Mouse (Mus musculus) c-Kit-positive CD71-negative TER-119-negative erythroid progenitor cells, embryonic 14.5 days (primary cell): ENCODE results near the gene Spata13.

Experiments
- DNase-seq: peaks from one replicate; pipeline ENCODE4 v3.0.0-alpha.2; 2013; ENCODE audit warnings: low read depth

Gene Spata13

DNA sequence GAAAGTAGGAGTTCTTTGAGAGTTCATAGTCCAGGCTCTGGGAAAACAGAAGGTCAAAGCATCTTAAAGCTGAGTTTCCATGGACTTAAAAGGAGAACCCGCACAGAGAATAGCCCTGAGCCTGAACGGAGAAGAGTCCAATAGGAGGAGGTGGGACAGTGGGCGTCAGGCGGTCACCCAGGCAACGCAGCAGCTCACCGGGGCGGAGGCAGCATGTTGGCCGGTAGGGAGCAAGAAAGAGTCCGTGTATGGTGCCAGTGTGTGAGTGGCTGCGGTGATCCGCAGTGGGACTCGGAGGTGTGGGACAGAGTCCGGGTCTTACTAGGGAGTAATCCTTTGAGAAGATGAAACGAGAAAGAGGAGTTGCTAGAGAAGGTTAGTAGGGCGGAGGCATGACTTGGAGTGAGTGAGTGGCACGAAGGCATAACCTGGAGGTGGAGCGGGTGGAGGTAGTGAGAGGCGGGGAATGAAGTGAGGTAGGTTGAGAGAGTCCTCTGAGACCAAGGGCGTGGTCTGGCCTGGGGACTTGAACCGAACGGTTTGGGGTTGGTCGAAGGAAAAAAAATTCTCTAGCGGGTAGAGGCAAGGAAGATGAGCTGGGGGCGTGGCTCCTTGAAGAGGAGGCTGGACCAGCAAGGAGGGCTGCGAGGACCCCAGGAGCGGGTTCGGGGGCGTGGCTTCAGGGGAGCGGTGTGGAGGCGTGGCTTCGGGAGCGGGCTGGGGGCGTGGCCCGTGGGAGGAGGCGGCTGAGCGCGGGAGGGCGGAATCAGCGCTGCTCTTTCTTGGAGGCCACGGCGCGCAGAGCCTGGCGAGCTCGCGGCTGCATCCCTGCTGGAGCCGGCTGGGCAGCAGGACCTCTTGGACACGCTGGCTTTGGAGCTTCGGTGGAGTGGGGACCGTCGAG, at the start of gene Spata13:
TSS of gene Spata13 (plus strand) at position 41 of the 904 bp plus-strand sequence.
- peak; percentile 66 for DNase-seq

DNA sequence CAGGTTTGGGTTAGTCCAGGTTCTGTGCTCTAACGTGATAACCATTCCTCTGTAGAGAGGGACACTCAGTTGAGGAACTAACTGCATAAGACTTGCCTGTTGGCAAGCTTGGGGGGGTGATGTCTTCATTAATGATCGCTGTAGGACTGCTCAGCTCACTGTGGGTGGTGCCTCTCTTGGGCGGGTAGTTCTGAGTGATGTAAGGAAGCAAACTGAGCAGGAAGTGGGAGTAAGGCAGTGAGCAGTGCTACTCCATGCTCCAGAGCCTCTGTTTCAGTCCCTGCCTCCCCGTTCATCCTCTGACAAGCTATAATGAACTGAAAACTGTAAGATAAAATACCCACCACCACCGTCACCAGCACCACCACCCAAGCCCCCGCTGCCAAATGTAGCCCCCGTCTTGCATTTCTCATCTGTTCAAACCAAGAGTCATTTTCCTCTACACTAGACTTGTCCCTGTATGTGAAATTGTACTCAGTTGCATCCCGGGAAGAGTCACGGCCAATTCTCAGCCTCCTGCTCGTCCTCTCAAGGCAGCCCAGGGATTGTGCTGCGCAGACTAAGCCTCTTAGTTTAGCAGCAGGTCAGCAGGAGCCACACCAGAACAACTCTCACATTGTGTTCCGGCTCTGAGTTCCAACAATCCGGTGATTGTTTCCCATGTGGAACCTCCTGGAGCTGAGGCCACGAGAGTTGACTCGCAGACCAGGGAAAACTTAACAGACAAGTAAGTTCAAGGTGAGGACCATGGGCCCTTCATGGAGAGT, 46.9 kb upstream of the Spata13 start:
- DNase-seq = no peak

GRCm38 (mm10) chr14:60589001-60589400, 44.8 kb upstream of the Spata13 start:
- DNase-seq = no peak

GRCm38 (mm10) chr14:60592339-60592738, 41.5 kb upstream of the Spata13 start:
- DNase-seq = no peak

DNA sequence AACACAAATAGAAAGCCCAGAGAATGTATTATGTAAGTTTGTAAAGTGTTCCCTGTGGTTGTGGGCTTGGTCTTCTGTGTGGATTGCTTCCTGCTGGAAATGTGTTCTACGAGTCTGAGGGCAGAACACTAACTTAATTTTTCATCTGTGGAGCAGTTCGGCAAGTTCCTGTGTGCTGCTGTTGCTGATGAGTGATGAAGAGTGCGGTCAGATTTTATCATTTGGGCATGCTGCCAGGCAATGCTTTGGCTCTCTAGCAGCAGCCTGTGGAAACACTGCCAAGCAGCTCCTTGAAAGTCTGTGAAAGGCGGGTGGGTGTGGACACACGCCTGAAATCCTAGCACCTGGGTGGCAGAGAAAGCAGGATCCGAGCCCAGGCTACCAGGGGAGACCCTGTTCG, 41.0 kb upstream of the Spata13 start:
- peak; percentile 13 for DNase-seq

GRCm38 (mm10) chr14:60597571-60597970, 36.2 kb upstream of the Spata13 start:
- no peak for DNase-seq

DNA sequence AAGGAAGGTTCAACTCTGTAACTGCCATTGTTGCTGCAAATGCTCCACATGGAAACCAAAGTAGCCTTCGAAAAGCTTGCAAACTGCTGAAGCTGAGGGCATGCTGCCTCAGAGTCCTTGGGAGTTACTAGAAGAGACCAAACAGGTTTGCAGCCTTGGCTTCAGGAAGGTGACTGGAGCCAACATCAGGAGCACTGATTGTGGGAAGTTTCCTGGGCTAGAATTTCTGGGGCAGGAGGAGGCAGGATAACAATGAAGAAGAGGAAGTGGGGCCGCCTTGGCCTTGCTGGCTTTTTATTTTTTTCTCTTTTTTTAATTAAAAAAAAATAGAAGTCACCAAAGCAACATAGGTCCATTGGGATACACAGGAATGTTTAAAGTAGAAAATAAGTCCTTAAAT, 34.8 kb upstream of the Spata13 start:
- DNase-seq = no peak

DNA sequence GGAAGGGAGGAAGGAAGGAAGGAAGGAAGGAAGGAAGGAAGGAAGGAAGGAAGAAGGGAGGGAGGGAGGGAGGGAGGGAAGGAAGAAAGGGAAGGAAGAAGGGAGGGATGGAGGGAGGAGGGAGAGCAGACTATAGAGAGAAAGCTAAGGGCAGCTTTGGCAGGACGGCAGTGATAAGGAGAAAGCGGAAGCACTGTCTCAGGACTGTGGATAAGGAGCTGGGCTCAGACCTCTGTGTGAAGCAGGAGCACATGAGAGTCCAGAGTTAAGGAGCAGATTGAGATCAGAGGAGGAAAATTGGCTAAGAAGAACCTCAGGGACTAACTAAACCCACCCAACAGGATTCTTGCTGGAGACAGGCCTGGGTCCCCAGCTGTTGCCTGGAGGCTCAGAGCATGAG, 28.2 kb upstream of the Spata13 start:
- DNase-seq = no peak

DNA sequence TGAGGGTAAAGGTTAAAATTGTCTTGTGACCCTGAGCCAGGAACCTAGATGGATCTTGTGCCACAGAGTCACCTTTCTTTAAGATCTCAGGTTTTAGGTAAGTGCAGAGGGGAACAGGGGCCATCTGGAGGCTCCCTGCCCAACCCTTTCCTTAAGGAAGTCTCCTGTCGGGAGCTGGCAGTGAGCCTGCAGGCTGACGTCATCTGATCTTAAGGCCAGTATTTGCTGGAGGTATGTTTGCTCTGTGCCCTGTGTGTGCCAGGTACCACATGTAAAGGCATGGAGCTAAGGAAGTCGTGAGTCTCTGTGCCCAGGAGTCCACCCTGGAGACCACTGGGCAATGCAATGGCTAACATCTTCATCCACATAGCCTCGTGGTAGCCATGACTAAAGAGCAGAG, 27.6 kb upstream of the Spata13 start:
- DNase-seq = no peak

DNA sequence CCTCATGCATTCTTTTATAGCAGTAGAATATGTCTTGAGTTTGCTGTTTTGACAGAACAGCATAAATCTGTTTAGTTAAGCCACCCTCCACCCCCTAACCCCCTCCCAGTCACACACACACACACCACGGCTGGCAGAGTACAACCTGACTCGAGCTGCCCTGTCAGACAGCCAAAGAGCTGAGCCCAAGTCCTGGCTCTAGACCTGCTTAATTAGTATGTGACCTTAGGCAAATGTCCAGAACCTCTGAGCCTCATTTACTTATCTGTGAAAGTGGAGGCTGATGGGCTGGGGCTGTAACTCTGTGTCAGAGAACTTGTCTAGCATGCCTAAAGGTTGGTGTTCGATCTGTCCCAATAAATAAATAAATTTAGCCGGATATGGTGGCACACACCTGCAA, 26.1 kb upstream of the Spata13 start:
- DNase-seq = no peak

GRCm38 (mm10) chr14:60609160-60609559, 24.6 kb upstream of the Spata13 start:
- DNase-seq = no peak

GRCm38 (mm10) chr14:60612671-60613070, 21.1 kb upstream of the Spata13 start:
- no peak for DNase-seq

- DNase-seq = no peak
These were observed 12.7 kb upstream of the Spata13 start for GRCm38 (mm10) chr14:60621076-60621475.

- no peak for DNase-seq
These were observed 8.3 kb upstream of the Spata13 start for GRCm38 (mm10) chr14:60625486-60625885.

DNA sequence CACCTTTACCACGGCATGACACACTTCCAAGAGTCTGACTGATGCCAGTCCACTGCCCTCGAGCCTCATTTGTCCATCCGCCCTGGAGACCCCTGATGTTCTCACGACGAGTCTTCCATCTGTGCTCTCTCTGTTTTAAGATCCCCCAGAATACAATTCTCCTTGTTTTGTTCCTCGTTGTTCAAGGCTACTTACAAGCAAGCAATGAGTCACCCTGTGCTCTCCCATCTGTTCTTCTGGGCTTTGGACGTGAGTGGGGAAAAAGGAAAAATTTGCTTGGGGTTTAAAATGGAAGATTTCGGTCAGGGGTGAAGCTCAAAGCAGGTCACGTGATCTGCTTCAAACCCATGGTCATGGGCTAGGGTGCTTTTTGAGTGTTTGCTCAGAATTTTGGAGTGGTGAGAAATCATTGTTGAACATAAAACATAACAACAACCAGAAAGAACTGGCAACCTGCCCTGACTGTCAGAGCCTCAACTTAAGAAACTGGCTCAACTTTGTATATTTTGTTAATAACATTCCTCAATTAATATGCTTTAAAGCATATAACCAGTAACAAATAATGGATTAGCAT, 3.8 kb upstream of the Spata13 start:
- DNase-seq = no peak

DNA sequence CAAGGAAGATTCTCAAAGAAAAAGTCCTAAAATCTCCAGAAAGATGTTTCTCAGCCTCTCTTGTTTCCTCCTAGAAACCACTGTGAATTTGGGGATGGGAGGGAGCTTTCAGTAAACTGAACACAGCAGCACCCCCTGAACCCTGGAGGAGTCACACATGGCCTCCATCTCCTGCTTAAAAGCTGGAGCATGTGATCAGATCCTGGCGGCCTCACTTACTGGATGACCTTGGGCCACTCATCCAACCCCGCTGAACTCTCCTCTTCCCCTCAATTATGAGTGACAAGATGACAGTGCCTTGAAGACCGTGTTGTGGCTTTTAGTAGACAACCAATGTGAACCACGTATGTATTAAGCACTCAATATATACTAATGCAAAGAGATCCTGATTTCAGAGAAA, 2.8 kb upstream of the Spata13 start:
- no peak for DNase-seq

DNA sequence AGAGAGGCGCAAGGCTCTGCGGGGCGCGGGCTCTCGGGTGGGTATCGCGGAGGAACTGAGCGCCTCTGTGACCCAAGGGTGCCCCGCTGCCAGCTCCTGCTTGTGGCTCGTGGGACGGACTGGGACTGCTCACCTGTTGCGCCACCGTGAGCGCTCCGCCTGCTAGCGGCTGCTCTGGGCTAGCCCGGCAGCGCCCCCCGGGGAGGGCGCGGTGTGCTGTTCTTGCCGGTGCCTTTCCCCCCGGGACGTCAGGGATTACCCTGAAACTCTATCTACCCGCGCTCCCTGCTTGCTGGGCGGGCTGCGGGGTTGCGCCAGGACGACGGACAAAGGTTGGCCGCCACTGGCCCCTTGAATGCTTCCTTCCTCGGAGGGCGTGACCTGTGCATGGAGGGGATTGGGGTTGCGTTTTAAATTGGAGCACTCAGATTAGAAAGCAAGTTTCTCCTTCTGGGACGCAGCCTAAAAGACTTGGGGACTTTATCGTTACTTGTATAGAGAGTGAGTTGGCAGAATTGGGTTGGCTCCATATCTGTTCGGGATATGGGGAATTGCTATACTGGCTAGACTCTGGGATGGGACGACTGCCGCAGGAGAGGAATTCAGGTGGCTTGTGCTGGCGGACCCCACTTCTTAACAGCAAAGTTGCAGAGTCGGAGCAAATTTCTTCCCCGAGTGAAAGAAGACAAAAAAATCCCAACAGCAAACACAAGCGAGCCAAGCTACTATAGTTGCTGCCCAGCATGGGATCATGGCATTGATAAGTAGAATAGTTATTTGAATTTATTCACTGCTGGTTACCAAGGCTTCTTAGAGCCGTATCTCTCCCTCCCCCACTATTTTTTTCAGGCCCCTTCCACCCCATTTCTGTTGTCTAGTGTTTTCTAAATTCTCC, 1.3 kb downstream of the Spata13 start:
- DNase-seq = no peak

GRCm38 (mm10) chr14:60635911-60636607, 2.3 kb downstream of the Spata13 start:
- DNase-seq = no peak

DNA sequence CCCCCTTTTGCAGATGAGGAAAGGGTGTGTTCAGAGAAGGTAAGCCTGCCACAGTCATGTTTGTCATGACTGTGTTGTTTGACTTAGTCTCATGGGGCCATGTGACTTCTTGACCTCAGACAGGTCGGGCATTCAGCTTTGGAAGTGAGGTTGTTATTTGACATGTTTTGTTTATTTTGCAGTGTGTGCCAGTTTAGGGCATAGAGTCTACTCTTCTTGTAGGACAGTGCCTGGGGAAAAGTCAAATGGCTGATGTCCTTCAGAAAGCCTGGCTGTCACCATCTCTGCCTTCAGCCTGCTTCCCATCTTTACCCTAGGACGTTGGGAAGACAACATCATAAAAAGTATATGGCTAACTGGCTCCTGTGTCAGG, 2.8 kb downstream of the Spata13 start:
- no peak for DNase-seq

DNA sequence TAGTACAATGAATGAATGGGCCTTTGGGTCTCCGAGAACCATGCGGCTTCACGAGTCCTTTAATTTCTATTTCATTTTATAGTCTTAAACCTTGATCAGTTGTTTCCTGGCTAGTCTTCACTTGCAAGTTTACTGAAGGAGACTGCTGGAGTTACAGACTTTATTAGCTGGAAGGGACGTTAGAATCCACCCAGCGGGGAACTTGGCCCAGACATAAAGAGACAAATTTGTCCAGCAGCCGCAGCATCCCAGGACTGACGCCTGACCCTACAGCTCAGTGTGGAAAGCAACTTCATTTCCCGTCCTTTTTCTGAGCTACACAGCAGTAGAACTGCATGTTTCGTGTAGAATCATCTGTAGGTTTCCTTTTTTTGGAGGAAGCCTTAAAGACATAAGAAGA, 3.2 kb downstream of the Spata13 start:
- no peak for DNase-seq

DNA sequence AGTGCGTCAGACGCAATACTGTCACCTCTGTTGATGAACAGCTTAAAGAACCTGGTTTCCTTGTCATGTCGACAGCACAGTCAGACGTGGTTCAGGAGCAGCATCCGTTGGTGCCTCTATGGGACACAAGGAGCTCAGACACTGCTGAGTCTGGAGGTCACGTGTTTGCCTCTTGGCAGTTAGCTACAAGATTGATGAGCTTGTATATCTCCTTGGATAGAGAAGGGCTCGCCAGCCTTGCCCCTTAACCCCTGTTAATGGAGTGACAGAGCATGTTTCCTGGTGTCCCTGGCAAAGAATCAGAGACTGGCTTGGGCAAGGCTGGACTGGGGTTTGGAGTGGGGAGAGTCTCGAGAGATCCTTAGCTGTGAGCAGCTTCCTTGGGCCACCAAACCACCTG, 4.4 kb downstream of the Spata13 start:
- no peak for DNase-seq
